Mouse (Mus musculus): ENCODE results near the gene Rmnd5b.

Rmnd5b gene

GRCm38 (mm10) chr11:51591168-51591567, 44.5 kb downstream of the Rmnd5b start:
- DNase-seq (ENCODE audit: low read depth), result no peak

DNA sequence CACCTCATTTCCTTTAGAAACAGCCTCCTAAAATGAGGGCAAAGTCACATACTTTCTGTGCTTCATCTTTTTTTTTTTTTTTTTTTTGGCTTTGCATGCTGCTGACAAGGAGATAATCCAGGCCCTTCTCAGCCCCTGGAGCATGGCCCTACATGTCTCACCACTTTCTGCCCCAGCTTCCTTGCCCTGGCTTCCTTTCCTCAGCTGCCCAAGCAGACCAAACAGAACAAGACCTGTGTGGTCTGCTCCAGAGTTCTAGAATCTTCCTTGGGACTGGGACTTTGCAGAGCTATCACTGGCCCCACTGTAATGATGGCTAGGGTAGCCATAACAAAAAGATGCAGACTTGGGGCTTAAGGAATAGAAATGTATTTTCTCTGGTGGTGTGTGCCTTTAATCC, 45.7 kb downstream of the Rmnd5b start:
- no peak for DNase-seq (ENCODE audit: low read depth)

- DNase-seq (ENCODE audit: low read depth), result peak; percentile 33
Observed at GRCm38 (mm10) chr11:51588833-51589232, 46.9 kb downstream of the Rmnd5b start.

GRCm38 (mm10) chr11:51587059-51587458, 48.6 kb downstream of the Rmnd5b start:
- no peak for DNase-seq (ENCODE audit: low read depth)

GRCm38 (mm10) chr11:51586411-51586810, 49.3 kb downstream of the Rmnd5b start:
- no peak for DNase-seq (ENCODE audit: low read depth)

- peak; percentile 34 for DNase-seq (ENCODE audit: low read depth)
Observed at GRCm38 (mm10) chr11:51585608-51586252, 50.0 kb downstream of the Rmnd5b start.

DNA sequence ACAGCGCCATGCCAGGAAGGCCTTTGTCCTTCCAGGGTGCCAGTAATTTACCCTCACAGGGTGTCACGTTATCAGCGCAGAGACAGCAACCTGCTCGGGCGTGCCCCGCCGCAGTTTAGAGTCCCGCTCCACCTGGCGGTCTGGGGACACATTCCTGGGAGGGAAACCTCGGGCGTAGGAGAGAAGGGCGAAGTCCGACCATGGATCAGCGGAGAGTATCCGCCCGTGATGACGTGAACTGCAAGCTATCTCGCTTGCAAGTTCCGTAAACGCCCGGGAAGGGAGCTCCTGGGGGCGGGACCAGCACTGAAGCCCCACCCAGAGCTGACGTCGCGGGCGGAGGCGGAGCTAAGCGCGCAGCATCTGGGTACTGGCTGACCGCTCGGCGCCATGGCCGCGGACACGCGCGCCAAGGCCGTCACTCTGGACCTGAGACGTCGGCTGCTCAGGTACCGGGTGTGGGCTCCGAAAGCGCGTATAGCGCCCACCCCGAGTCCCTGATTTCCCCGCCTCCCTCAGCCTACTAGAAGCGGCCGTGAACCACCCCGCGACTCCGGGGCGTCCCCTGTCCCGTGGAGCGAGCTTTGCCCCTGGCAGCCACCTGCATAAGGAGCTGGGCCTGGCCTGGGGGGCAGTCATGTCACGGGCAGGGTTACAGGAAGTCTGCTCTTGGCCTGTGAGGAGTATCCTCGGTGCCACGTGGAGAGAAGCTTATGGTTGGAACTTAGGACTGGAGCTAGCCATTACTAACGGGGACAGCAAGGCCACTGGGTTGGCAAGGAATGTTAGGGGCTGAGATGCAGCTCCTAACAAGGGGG, 51.1 kb downstream of the Rmnd5b start, which contains the start of gene Phykpl:
TSS of gene Phykpl (plus strand) at position 327 of the 818 bp plus-strand sequence.
- peak; percentile 96 for DNase-seq (ENCODE audit: low read depth)

DNA sequence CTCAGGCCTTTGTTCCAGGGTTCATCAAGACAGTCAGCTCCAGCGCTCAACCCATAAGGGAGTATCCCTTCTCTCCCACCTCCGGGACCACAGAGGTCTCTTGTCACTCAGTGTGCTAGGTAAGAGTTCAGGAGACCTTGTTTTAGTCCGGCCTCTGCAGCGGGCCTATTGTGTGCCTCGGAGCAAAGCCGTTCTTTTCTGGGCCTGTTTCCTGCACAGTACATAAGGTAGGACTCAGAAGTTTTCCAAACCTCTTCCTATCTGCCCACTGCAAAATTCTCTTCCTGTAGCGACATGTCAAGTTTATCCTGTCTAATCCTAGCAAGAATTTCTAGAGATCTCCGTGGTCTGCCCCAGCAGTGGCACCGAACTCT, 51.7 kb downstream of the Rmnd5b start:
- DNase-seq (ENCODE audit: low read depth), result no peak

- peak; percentile 74 for DNase-seq (ENCODE audit: low read depth)
Observed at GRCm38 (mm10) chr11:51582713-51583112, 53.0 kb downstream of the Rmnd5b start.

- DNase-seq (ENCODE audit: low read depth), result peak; percentile 42
Observed at GRCm38 (mm10) chr11:51579024-51579423, 56.7 kb downstream of the Rmnd5b start.

GRCm38 (mm10) chr11:51577587-51577986, 58.1 kb downstream of the Rmnd5b start:
- DNase-seq (ENCODE audit: low read depth), result peak; percentile 73

GRCm38 (mm10) chr11:51576454-51576853, 59.2 kb downstream of the Rmnd5b start:
- DNase-seq (ENCODE audit: low read depth), result no peak
